Mouse (Mus musculus): Measurements from ENCODE around the gene Grik4. TPM values are rescaled to one million over a fixed set of nuclear protein-coding genes. Genes with fewer than 3 reads are reported as not detected.
A peak's percentile ranks its signal among the peaks of the same experiment; 100 is the strongest.

The Grik4 gene
- polyA plus RNA-seq, 1 experiment from 2014 or later: 0.13 TPM

GRCm38 (mm10) chr9:42861238-42861637, 83.1 kb downstream of the Grik4 start:
- DNase-seq (ENCODE audit: low spot score): no peak

GRCm38 (mm10) chr9:42859959-42860794, 84.1 kb downstream of the Grik4 start:
- DNase-seq (ENCODE audit: low spot score): peak; percentile 37

GRCm38 (mm10) chr9:42858998-42859690, 85.1 kb downstream of the Grik4 start:
- DNase-seq (ENCODE audit: low spot score): no peak

DNA sequence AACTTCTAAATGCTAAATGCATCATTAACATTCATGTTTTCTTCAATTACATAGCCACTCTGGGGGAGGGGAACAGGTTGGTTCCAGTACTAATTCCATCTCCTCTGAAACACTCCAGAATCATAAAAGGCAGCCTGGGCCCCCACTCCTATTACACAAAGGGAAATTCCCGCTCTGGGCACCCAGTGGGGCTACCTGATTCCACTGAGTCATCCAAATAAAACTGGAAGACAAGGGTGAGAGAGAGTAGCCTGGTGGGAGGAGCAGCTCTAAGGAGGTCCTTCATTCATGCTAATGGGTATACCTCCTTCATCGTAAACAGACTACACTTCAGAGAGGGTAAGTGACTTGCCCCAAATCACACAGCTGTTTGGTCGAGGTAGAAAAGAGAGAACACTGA, 85.7 kb downstream of the Grik4 start:
- no peak for DNase-seq (ENCODE audit: low spot score)

DNA sequence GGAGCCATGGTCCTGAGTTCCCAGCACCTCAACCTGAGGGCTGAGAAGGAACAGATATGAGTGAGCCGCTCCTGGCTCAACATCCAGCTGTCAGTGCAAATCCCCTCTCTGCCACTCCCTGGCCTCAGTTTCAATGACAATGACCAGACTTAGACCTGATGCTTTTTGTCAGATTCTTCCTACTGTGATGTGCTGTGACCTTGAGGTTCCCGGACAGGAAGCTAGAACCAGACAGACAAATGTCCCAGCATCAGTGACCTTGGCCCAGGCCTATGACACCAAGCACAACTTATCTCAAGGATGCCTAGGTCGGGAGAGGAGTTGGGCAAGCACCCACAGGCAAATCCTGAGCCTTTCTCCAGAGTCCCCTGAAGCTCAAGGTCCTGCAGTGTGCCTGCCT, 86.5 kb downstream of the Grik4 start:
- DNase-seq (ENCODE audit: low spot score): no peak

DNA sequence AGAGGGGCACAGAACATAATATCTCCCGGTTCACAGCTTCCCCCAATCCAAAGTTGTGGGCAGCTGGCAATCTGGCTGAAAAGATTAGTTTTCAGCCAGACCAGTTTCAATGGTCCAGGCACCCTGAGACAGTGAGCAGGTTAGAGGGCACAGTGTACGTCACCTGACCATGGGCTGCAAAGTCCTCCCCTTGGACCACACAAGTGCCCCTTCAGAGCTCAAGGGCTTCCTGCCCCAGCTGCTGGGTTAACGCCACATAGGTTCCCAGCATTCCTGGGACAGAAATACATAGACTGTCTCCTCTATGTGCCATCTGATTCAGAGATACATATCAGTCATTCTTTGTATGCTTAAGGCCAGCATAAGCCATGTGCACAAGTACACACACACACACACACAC, 91.2 kb downstream of the Grik4 start:
- no peak for DNase-seq (ENCODE audit: low spot score)

DNA sequence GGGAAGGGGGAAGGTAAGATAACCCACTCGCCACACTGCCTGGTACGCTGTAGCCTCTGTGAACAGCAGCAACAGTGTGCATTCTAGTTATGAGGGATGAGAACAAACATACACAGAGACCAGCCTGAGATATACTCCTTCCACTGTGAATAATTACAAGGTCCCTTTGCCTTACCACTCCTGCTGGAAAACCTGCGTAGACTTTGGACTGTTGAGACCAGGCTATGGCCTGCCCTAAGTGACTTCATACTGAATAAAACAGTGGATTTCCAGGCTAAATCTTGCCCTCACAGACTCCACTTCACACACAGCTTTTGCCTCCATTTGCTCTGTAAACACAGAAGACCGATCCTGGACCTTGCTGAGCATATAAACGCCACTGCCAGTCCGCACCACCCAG, 94.2 kb downstream of the Grik4 start:
- no peak for DNase-seq (ENCODE audit: low spot score)

DNA sequence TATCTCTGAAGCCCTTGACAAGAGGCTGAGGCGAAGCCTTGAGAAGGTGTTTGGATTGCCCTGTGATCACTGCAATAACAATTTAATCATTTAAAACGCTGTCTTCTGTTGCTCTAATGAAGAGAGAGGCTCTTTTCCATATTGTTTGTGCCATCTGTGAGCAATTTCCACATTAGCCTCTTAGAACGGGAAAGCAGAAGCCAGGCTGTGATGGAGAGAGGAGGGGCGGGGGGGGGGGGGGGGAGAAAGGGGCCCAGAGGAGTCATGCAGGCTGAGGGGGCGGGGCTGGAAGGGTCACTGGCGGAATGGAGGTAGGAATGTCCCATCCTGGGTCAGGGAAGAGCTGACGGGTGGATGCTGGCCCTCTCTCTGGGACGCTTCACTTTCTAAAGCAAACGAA, 96.2 kb downstream of the Grik4 start:
- DNase-seq (ENCODE audit: low spot score): no peak

GRCm38 (mm10) chr9:42846676-42847425, 97.4 kb downstream of the Grik4 start:
- DNase-seq (ENCODE audit: low spot score): no peak

- DNase-seq (ENCODE audit: low spot score): no peak
Measured at GRCm38 (mm10) chr9:42846139-42846538, 98.2 kb downstream of the Grik4 start.

DNA sequence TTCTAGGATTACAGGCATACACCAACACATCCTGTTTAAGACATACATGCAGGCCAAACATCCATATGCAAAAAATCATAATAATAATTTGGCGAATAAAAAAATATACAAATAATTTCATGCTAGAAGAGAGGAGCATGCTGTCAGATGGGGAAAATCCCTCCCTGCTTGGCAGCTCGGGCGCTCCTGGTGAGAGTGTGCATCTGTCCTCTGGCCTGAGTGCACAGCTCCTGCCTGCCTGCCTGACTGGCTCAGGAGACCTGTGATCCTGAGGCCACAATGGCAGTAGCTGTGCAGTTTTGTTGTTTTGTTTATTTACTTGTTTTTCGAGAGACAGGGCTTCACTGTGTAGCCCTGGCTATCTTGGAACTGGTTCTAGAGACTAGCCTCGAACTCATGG, 100.0 kb downstream of the Grik4 start:
- no peak for DNase-seq (ENCODE audit: low spot score)

DNA sequence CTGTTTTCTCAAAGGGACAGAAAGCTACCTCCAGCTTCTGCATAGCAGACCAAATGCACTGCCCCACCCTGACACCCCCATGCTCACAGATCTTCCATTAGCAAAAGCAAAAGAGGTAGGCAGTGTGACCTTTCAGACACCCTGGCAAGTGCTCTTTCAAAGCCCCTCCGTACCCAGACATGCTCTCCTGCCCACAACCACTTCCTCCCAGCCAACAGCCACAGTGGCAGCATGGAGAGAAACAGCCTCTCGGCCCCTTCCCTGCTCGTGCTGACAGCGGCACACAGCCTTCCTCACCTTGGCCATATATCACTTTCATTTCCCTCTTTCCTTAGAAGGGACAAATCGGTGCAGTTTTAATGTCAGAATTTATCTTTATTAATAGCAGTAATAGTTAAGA, 106.0 kb downstream of the Grik4 start:
- peak; percentile 68 for DNase-seq (ENCODE audit: low spot score)

DNA sequence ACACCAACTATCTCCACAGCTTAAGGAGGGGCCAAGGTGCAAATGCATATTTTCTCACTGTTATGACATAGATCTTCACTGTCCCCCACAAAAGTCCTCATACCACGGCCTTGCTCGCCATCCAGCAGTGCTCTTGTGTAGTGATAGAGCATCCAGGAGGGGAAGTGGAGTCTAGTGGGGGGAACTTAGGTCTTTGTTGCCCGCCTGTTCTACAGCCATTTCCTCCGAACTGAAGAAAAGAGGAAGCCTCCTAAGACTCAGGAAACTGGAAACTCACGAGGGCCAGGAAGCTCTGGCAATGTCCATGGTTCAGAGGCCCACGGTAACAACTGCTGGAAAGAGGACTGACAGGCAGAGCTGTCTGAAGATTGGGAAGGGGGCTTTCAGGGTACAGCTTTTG, 106.8 kb downstream of the Grik4 start:
- DNase-seq (ENCODE audit: low spot score): peak; percentile 8

- no peak for DNase-seq (ENCODE audit: low spot score)
Measured at GRCm38 (mm10) chr9:42831558-42831957, 112.7 kb downstream of the Grik4 start.

GRCm38 (mm10) chr9:42819247-42819646, 125.0 kb downstream of the Grik4 start:
- DNase-seq (ENCODE audit: low spot score): no peak

GRCm38 (mm10) chr9:42816815-42817214, 127.5 kb downstream of the Grik4 start:
- DNase-seq (ENCODE audit: low spot score): no peak

- DNase-seq (ENCODE audit: low spot score): no peak
Measured at GRCm38 (mm10) chr9:42809146-42809545, 135.1 kb downstream of the Grik4 start.

GRCm38 (mm10) chr9:42808394-42808793, 135.9 kb downstream of the Grik4 start:
- peak; percentile 37 for DNase-seq (ENCODE audit: low spot score)

DNA sequence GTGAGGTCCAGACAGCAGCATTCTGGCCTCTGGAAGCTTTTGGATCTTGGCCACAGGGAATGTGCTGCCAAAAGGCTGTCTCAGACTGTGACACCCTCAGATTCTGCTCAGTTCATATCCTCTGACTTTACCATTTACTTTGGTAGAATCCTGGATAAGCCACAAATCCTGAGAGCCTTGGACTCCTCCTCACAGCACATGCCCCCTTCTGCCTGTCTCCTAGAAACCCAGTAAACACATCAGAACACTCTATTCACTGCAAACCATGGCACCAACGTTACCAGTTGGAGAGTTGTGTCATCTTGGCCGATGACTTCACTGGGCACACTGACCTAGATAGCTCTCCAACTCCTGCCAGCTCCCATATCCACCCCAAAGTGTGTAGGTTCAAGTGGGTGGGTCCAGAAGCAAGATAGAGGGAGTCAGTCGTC, 141.2 kb downstream of the Grik4 start:
- no peak for DNase-seq (ENCODE audit: low spot score)

GRCm38 (mm10) chr9:42801929-42802328, 142.4 kb downstream of the Grik4 start:
- DNase-seq (ENCODE audit: low spot score): no peak

GRCm38 (mm10) chr9:42800138-42800537, 144.2 kb downstream of the Grik4 start:
- DNase-seq (ENCODE audit: low spot score): no peak

DNA sequence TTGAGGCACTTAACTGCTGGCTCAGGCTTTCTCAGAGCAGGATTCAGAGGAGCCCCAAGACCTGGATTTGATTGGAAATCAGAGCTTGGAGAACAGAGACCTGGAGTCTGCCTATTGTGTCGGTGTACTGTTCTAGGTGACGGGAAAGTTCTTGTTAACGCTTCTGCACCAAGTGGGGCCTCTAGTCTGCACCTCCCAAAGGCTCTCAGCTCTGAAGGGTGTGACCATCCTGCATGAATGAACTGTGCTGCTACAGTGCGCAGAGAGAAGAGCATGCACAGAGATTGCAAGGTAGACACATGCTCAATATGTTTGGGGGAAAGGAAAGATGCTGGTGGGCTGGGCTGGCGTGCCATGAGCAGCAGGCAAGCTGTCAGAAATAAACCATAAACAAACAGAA, 144.6 kb downstream of the Grik4 start:
- DNase-seq (ENCODE audit: low spot score): no peak
